Mouse (Mus musculus) cerebellum, adult 2 months (tissue): ENCODE measurements at regions not wholly inside any gene's neighbourhood (a gene's known extent, or its start where the extent isn't known, plus 50 kb on each side); places are given as distances from the start of the nearest gene placed in this dataset.

Experiments used
- CTCF ChIP-seq: fragments of 200-500 bp; IDR thresholded peaks from 2 replicates; pipeline ENCODE4 v1.5.1; 2011; ENCODE audit warnings: low read depth, mild to moderate bottlenecking, control low read depth, low read length, moderate library complexity, borderline replicate concordance; ENCODE audit not compliant: insufficient read depth
- POLR2A ChIP-seq: fragments of 200-500 bp; IDR thresholded peaks from 2 replicates; pipeline ENCODE4 v1.6.1; 2011; ENCODE audit warnings: low read length, control low read depth, borderline replicate concordance; ENCODE audit not compliant: insufficient read depth

- no peak for TF ChIP-seq POLR2A
- TF ChIP-seq CTCF = no peak
These were observed 306.8 kb upstream of the Mki67 start for GRCm38 (mm10) chr7:136022781-136023448.
